Mouse (Mus musculus) stomach, postnatal 0 days (tissue): ENCODE measurements at regions not wholly inside any gene's neighbourhood (a gene's known extent, or its start where the extent isn't known, plus 50 kb on each side); places are given as distances from the start of the nearest gene placed in this dataset.

Source experiments
- CTCF ChIP-seq: IDR thresholded peaks from 2 replicates; pipeline ENCODE4 v1.5.1; 2016; ENCODE audit warnings: antibody characterized with exemption, low read depth, mild to moderate bottlenecking, moderate library complexity
- EP300 ChIP-seq: optimal IDR thresholded peaks from 2 replicates; pipeline ENCODE3; 2016; ENCODE audit warnings: antibody characterized with exemption

DNA sequence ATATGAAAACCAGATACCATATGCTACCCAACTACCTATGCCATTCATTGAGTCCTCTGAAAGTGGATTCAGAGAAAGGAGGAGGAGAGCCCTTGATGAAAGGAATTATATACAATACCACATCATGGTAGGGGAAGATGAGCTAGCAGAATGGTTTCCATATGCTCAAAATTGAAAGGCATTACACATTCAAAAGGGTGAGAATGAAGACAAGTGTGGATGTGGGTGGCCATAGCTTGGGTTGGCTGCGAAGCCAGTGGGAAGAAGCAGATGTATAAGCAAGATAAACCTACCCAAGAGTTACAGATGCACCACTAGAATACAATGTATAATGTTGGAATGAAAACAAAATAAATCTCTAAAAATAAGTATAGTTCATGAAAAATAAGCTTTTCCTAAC, 485.4 kb downstream of the Nova1 start:
- TF ChIP-seq EP300, result no peak
- TF ChIP-seq CTCF, result no peak
